Mouse (Mus musculus) adrenal gland, postnatal 36 days (tissue): ENCODE data around the gene Hsd17b14. TPM values are rescaled to one million over a fixed set of nuclear protein-coding genes. Genes with fewer than 3 reads are reported as not detected.

Experiments used
- DNase-seq, 2 experiments: peaks; one replicate each; pipeline ENCODE4 v3.0.0; 2021; ENCODE audit warnings: mixed read lengths in 1 of 2
- total RNA-seq, 2 experiments: library from RNA; stranded (reverse); gene quantifications; 2 replicates each; pipeline ENCODE4 v1.2.3; 2021

The Hsd17b14 gene
- total RNA-seq, 2 experiments from 2014 or later, result 0.56 to 1.2 TPM

GRCm38 (mm10) chr7:45598960-45599879 lies 44.5 kb downstream of the Hsd17b14 start:
- DNase-seq, result no peak

- peak; percentile 50 to 53 for DNase-seq
Observed at GRCm38 (mm10) chr7:45605704-45606289, 51.1 kb downstream of the Hsd17b14 start.

- DNase-seq, result no peak
Observed at GRCm38 (mm10) chr7:45609511-45609910, 54.8 kb downstream of the Hsd17b14 start.

GRCm38 (mm10) chr7:45616277-45616676 lies 61.6 kb downstream of the Hsd17b14 start:
- DNase-seq, result no peak

GRCm38 (mm10) chr7:45617042-45617695 lies 62.5 kb downstream of the Hsd17b14 start, which contains the start of gene Fut1:
Fut1 (plus strand) TSS chr7:45617289.
- no peak for DNase-seq

Other genes starting within 250 kb of the Hsd17b14 start
- gene Trpm4, start 221.1 kb upstream of the Hsd17b14 start, total RNA-seq, result 1 to 10 TPM; 5.7 to 8.5 TPM
- gene Hrc, start 219.6 kb upstream of the Hsd17b14 start, total RNA-seq, result under 1 TPM in 1 of 2 experiments, not detected in 1; 0.13 TPM
- gene Ppfia3, start 187.9 kb upstream of the Hsd17b14 start, total RNA-seq, result 1 to 10 TPM; 1.5 to 1.7 TPM
- 1 to 10 TPM in 1 of 2 experiments, under 1 TPM in 1; 0.70 to 2.8 TPM for gene Lin7b, start 184.3 kb upstream of the Hsd17b14 start, total RNA-seq
- gene Snrnp70, start 159.2 kb upstream of the Hsd17b14 start, total RNA-seq, result 100 to 1,000 TPM; 223 to 308 TPM
- gene Kcna7, start 149.2 kb upstream of the Hsd17b14 start, total RNA-seq, result not detected
- not detected for gene Ntf5, start 141.2 kb upstream of the Hsd17b14 start, total RNA-seq
- not detected for gene Lhb, start 134.1 kb upstream of the Hsd17b14 start, total RNA-seq
- gene Gys1, start 120.0 kb upstream of the Hsd17b14 start, total RNA-seq, result 10 to 100 TPM; 41.7 to 43.9 TPM
- 10 to 100 TPM; 50.3 to 56.3 TPM for gene Ruvbl2, start 116.8 kb upstream of the Hsd17b14 start, total RNA-seq
- 1,000 to 10,000 TPM in 1 of 2 experiments, 100 to 1,000 TPM in 1; 896 to 1,448 TPM for gene Ftl1, start 95.0 kb upstream of the Hsd17b14 start, total RNA-seq
- gene Bax, start 88.0 kb upstream of the Hsd17b14 start, total RNA-seq, result 10 to 100 TPM; 60.1 to 64.5 TPM
- 1 to 10 TPM in 1 of 2 experiments, under 1 TPM in 1; 0.86 to 2.1 TPM for gene Tulp2, start 73.0 kb upstream of the Hsd17b14 start, total RNA-seq
- gene Gm45808, start 68.1 kb upstream of the Hsd17b14 start, total RNA-seq, result 10 to 100 TPM; 39.2 to 52.3 TPM
- gene Dhdh, start 66.1 kb upstream of the Hsd17b14 start, total RNA-seq, result 10 to 100 TPM; 57.8 to 75.6 TPM
- gene Nucb1, start 44.5 kb upstream of the Hsd17b14 start, total RNA-seq, result 100 to 1,000 TPM; 263 to 267 TPM
- 10 to 100 TPM; 45.7 to 68.4 TPM for gene Ppp1r15a, start 28.6 kb upstream of the Hsd17b14 start, total RNA-seq
- 1 to 10 TPM; 3.5 to 4.2 TPM for gene Plekha4, start 28.6 kb upstream of the Hsd17b14 start, total RNA-seq
- gene Bcat2, start 15.3 kb downstream of the Hsd17b14 start, total RNA-seq, result 100 to 1,000 TPM; 165 to 289 TPM
- gene Fgf21, start 60.6 kb downstream of the Hsd17b14 start, total RNA-seq, result under 1 TPM in 1 of 2 experiments, not detected in 1; 0.33 TPM
- not detected for gene Fut1, start 62.4 kb downstream of the Hsd17b14 start, total RNA-seq
- under 1 TPM; 0.16 to 0.20 TPM for gene Izumo1, start 66.9 kb downstream of the Hsd17b14 start, total RNA-seq
- 10 to 100 TPM; 18.7 to 26.0 TPM for gene Rasip1, start 72.6 kb downstream of the Hsd17b14 start, total RNA-seq
- gene Mamstr, start 85.1 kb downstream of the Hsd17b14 start, total RNA-seq, result 10 to 100 TPM in 1 of 2 experiments, 1 to 10 TPM in 1; 3.0 to 11.0 TPM
- gene Fut2, start 111.5 kb downstream of the Hsd17b14 start, total RNA-seq, result under 1 TPM in 1 of 2 experiments, not detected in 1; 0.17 TPM
- under 1 TPM; 0.23 to 0.83 TPM for gene Ntn5, start 129.1 kb downstream of the Hsd17b14 start, total RNA-seq
- under 1 TPM; 0.23 to 0.99 TPM for gene Sec1, start 139.5 kb downstream of the Hsd17b14 start, total RNA-seq
- gene Car11, start 144.9 kb downstream of the Hsd17b14 start, total RNA-seq, result 10 to 100 TPM in 1 of 2 experiments, 1 to 10 TPM in 1; 8.6 to 10.2 TPM
- 100 to 1,000 TPM; 125 to 262 TPM for gene Dbp, start 150.2 kb downstream of the Hsd17b14 start, total RNA-seq
- 1,000 to 10,000 TPM; 1,050 to 1,062 TPM for gene Rpl18, start 160.6 kb downstream of the Hsd17b14 start, total RNA-seq
- gene Sphk2, start 163.1 kb downstream of the Hsd17b14 start, total RNA-seq, result 10 to 100 TPM; 35.5 to 35.6 TPM
- under 1 TPM; 0.36 to 0.46 TPM for gene Fam83e, start 166.3 kb downstream of the Hsd17b14 start, total RNA-seq
- not detected for gene Spaca4, start 170.9 kb downstream of the Hsd17b14 start, total RNA-seq
- 1 to 10 TPM; 6.1 to 8.5 TPM for gene Lmtk3, start 228.8 kb downstream of the Hsd17b14 start, total RNA-seq
- 1 to 10 TPM; 1.1 to 1.4 TPM for gene Sult2b1, start 229.8 kb downstream of the Hsd17b14 start, total RNA-seq